Mouse (Mus musculus) subcutaneous adipose tissue, adult 2 months (tissue): ENCODE data around the gene Ggn. TPM values are rescaled to one million over a fixed set of nuclear protein-coding genes. Genes with fewer than 3 reads are reported as not detected.

Source experiments
- polyA plus RNA-seq: library from polyadenylated mRNA; depleted of rRNA; stranded (reverse); fragments of >200 nt; gene quantifications from 2 replicates; pipeline ENCODE4 v1.2.3, GENCODE M21; 2012; ENCODE audit warnings: low replicate concordance; rRNA removed

Ggn gene
- polyA plus RNA-seq: 1.5 and 1.6 TPM in 2 replicates

GRCm38 (mm10) chr7:29170066-29170754 is at the start of gene Ggn, which contains the start of gene Spred3:
TSS of gene Ggn (plus strand) at chr7:29170210.
TSS of gene Spred3 (minus strand) at chr7:29170411.

GRCm38 (mm10) chr7:29124970-29125369 is 45.0 kb upstream of the Ggn start, which contains the start of gene Ryr1:
TSS of gene Ryr1 (minus strand) at chr7:29125179.

GRCm38 (mm10) chr7:29134693-29135386 is 35.2 kb upstream of the Ggn start, which contains the start of gene Rasgrp4:
TSS of gene Rasgrp4 (plus strand) at chr7:29134851.

GRCm38 (mm10) chr7:29155838-29156782 is 13.9 kb upstream of the Ggn start, which contains the start of gene Fam98c:
TSS of gene Fam98c (minus strand) at chr7:29156234.

DNA sequence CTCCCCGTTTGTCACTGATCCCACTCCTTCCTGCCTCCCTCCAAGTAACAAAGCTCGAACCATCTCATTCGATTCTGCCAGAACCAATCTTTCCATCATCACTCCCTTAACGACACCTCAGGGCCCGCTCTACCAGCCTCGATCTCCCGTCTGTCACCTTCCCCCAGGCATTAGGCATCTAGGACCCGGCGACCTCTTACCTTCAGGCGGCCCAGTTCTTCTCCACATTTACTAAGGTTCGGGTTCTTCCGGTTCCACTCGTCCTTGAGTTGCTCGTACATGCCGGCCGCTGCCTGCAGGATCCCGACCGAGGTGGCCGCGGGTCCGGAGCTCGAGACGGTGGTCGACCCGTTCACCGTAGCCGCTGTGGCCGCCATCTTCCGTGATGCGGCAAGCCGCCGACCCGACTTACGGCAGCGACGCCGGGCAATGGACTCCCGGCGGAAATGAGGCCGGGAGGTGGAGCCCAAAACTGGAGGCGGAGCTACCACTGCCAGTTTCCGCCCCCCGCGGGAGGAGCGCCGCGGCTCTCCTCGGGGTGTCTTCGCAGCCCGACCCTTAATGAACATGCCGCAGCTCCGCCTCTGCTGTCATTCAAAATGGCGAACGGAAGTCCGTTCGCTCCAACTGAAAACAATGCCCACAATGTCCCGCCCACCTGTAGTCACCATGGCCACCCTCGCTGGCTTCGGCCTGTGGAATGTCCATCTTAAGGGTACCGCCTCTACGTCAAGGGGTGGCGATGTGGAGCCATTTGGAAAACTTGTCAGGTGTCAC is 10.3 kb downstream of the Ggn start, which contains the start of gene Psmd8:
Psmd8 (minus strand) TSS at position 625 of the 777 bp plus-strand sequence.

GRCm38 (mm10) chr7:29213675-29214082 is 43.7 kb downstream of the Ggn start, which contains the start of gene Catsperg1:
TSS of gene Catsperg1 (minus strand) at chr7:29214035.

Other genes starting within 250 kb of the Ggn start
- gene Actn4, start 207.9 kb upstream of the Ggn start, polyA plus RNA-seq: 420 and 464 TPM in 2 replicates
- 291 and 376 TPM in 2 replicates for gene Eif3k, start 188.3 kb upstream of the Ggn start, polyA plus RNA-seq
- 8.4 and 8.8 TPM in 2 replicates for gene Map4k1, start 188.2 kb upstream of the Ggn start, polyA plus RNA-seq
- gene Ryr1, start 45.0 kb upstream of the Ggn start, polyA plus RNA-seq: 0.09 and 0.18 TPM in 2 replicates
- 16.5 and 16.6 TPM in 2 replicates for gene Rasgrp4, start 35.4 kb upstream of the Ggn start, polyA plus RNA-seq
- gene Fam98c, start 14.0 kb upstream of the Ggn start, polyA plus RNA-seq: 29.2 and 29.6 TPM in 2 replicates
- gene Spred3, start 201 bp downstream of the Ggn start, polyA plus RNA-seq: 8.0 and 13.0 TPM in 2 replicates
- 263 TPM in 2 replicates for gene Psmd8, start 10.5 kb downstream of the Ggn start, polyA plus RNA-seq
- 5.4 and 7.0 TPM in 2 replicates for gene Catsperg1, start 43.8 kb downstream of the Ggn start, polyA plus RNA-seq
- gene Kcnk6, start 62.3 kb downstream of the Ggn start, polyA plus RNA-seq: 14.0 and 21.7 TPM in 2 replicates
- 136 and 142 TPM in 2 replicates for gene Yif1b, start 68.1 kb downstream of the Ggn start, polyA plus RNA-seq
- gene 2200002D01Rik, start 78.3 kb downstream of the Ggn start, polyA plus RNA-seq: 2.1 and 4.1 TPM in 2 replicates
- gene Spint2, start 111.7 kb downstream of the Ggn start, polyA plus RNA-seq: 25.7 and 182 TPM in 2 replicates
- gene Ppp1r14a, start 119.1 kb downstream of the Ggn start, polyA plus RNA-seq: 20.1 and 193 TPM in 2 replicates
- 1.1 and 2.4 TPM in 2 replicates for gene Dpf1, start 133.7 kb downstream of the Ggn start, polyA plus RNA-seq